Mouse (Mus musculus) kidney, adult 18-20 months (tissue): ENCODE data around the gene Raet1e.
"Not testable (repeated sequence)": the region's sequence is repeated elsewhere in the genome, so short reads cannot be mapped to it uniquely, and the experiment has no call there.

Experiments used
- DNase-seq: peaks from one replicate; pipeline ENCODE4 v3.0.0; 2021

Gene Raet1e

GRCm38 (mm10) chr10:22274445-22275057, 116.2 kb downstream of the Raet1e start:
- no peak for DNase-seq

GRCm38 (mm10) chr10:22278468-22278867, 120.1 kb downstream of the Raet1e start:
- not testable (repeated sequence) for DNase-seq

GRCm38 (mm10) chr10:22282816-22283215, 124.4 kb downstream of the Raet1e start:
- no peak for DNase-seq

GRCm38 (mm10) chr10:22295676-22296075, 137.3 kb downstream of the Raet1e start:
- no peak for DNase-seq

- DNase-seq, result no peak
Measured at GRCm38 (mm10) chr10:22297033-22297762, 138.8 kb downstream of the Raet1e start.

- no peak for DNase-seq
Measured at GRCm38 (mm10) chr10:22297766-22298461, 139.5 kb downstream of the Raet1e start.

- no peak for DNase-seq
Measured at GRCm38 (mm10) chr10:22299324-22299723, 141.0 kb downstream of the Raet1e start.

- DNase-seq, result no peak
Measured at GRCm38 (mm10) chr10:22301641-22302040, 143.3 kb downstream of the Raet1e start.

GRCm38 (mm10) chr10:22302344-22303057, 144.1 kb downstream of the Raet1e start:
- no peak for DNase-seq

GRCm38 (mm10) chr10:22303736-22304135, 145.4 kb downstream of the Raet1e start:
- DNase-seq, result no peak

- DNase-seq, result no peak
Measured at GRCm38 (mm10) chr10:22305801-22306200, 147.4 kb downstream of the Raet1e start.

- no peak for DNase-seq
Measured at GRCm38 (mm10) chr10:22306452-22306851, 148.1 kb downstream of the Raet1e start.

- no peak for DNase-seq
Measured at GRCm38 (mm10) chr10:22308221-22308620, 149.9 kb downstream of the Raet1e start.

- no peak for DNase-seq
Measured at GRCm38 (mm10) chr10:22322858-22323257, 164.5 kb downstream of the Raet1e start.

- not testable (repeated sequence) for DNase-seq
Measured at GRCm38 (mm10) chr10:22345721-22346120, 187.4 kb downstream of the Raet1e start.

GRCm38 (mm10) chr10:22353548-22354195, 195.3 kb downstream of the Raet1e start:
- not testable (repeated sequence) for DNase-seq

- not testable (repeated sequence) for DNase-seq
Measured at GRCm38 (mm10) chr10:22354196-22354574, 195.8 kb downstream of the Raet1e start.

- not testable (repeated sequence) for DNase-seq
Measured at GRCm38 (mm10) chr10:22357373-22357772, 199.0 kb downstream of the Raet1e start.

- DNase-seq, result not testable (repeated sequence)
Measured at GRCm38 (mm10) chr10:22360252-22360651, 201.9 kb downstream of the Raet1e start, which contains the start of gene Raet1d. Gene Raet1d, plus strand, starts transcription at chr10:22360552.

GRCm38 (mm10) chr10:22360957-22361356, 202.6 kb downstream of the Raet1e start:
- DNase-seq, result not testable (repeated sequence)

GRCm38 (mm10) chr10:22361415-22362352, 203.3 kb downstream of the Raet1e start:
- not testable (repeated sequence) for DNase-seq
